Mouse (Mus musculus): ENCODE measurements at regions not wholly inside any gene's neighbourhood (a gene's known extent, or its start where the extent isn't known, plus 50 kb on each side); places are given as distances from the start of the nearest gene placed in this dataset.

- no peak for DNase-seq (ENCODE audit: low spot score)
These were observed 239.9 kb downstream of the Fam173b start for GRCm38 (mm10) chr15:31841519-31841918.

DNA sequence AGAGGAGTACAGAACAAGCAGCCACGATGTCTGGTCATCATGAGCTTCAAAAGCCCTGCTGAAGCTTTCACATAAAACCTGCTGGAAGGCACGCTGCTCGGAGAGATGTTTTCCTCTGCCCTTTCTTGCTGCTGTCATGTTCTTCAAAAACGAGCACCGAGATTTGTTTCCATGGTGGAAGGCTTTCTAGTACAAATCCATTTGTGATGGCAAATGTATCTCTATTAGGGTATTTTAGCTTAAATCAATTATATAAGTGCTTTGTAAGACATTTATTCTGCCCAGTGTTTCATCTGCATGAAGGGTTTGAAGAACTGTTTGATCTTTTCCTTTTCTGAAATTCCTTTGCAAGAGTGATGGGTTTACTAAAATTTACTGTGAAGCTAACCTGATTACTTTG is 253.1 kb downstream of the Fam173b start:
- DNase-seq (ENCODE audit: low spot score) = no peak

- no peak for DNase-seq (ENCODE audit: low spot score)
These were observed 253.5 kb downstream of the Fam173b start for GRCm38 (mm10) chr15:31855188-31855587.

GRCm38 (mm10) chr15:31869100-31869499 is 267.4 kb downstream of the Fam173b start:
- no peak for DNase-seq (ENCODE audit: low spot score)

GRCm38 (mm10) chr15:31869673-31870417 is 268.2 kb downstream of the Fam173b start:
- no peak for DNase-seq (ENCODE audit: low spot score)

DNA sequence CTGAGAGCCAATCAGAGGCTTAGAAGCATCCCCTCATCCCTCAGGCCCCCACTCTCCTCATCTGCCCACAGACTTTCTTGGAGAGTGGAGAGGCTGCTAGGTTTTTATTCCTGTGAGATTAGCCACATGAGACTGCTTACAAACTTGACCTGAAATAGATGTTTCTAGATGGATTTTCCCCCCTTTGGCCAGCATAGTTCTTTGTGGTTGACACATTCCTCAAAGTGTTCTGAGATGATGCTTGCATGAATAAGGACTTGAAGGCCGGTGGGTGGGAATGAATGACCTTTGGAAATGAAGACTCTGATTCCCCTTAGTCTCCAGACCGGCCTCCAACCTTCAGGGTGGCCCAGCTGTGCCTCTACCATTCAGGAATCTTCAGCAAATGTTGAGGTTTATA is 273.8 kb downstream of the Fam173b start:
- DNase-seq (ENCODE audit: low spot score) = no peak

DNA sequence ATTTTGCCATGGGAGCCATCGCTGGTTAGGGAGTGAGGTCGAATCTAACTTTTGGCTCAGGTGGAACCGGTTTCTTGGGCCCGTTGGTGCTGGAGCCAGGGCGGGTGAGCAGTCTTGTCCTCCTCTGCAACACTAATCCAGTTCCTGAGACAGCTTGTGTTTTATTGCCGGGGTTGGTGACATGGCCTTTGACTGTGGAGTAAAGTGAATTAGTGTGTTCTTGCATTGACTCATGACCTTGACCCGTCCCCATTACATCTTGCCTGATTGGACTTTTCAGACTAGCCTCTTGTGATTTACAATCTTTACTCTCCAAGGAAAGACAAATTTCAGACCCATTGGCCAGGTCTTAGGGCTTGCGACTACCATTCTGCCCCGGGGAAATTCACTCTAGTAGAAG is 278.8 kb downstream of the Fam173b start:
- DNase-seq (ENCODE audit: low spot score) = no peak

GRCm38 (mm10) chr15:31882331-31882730 is 280.7 kb downstream of the Fam173b start:
- no peak for DNase-seq (ENCODE audit: low spot score)

DNA sequence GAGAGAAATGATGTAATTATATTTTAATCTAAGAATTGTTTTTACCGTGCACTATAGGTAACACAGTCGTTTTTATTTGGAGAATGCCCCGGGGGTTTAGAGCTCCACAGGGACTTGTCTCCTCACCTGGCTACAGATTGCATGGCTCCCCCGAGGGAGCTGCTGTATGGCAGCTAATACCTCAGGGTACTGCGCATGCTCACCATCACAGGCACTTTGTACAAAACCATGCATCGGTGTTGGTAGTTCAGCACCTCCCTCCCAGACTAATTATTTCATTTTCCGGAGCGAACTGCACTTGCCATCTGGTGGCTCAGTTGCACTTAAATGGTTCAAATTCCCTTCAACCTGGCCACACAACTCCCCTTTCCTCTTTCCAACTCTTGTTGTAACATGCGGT is 281.9 kb downstream of the Fam173b start:
- no peak for DNase-seq (ENCODE audit: low spot score)

DNA sequence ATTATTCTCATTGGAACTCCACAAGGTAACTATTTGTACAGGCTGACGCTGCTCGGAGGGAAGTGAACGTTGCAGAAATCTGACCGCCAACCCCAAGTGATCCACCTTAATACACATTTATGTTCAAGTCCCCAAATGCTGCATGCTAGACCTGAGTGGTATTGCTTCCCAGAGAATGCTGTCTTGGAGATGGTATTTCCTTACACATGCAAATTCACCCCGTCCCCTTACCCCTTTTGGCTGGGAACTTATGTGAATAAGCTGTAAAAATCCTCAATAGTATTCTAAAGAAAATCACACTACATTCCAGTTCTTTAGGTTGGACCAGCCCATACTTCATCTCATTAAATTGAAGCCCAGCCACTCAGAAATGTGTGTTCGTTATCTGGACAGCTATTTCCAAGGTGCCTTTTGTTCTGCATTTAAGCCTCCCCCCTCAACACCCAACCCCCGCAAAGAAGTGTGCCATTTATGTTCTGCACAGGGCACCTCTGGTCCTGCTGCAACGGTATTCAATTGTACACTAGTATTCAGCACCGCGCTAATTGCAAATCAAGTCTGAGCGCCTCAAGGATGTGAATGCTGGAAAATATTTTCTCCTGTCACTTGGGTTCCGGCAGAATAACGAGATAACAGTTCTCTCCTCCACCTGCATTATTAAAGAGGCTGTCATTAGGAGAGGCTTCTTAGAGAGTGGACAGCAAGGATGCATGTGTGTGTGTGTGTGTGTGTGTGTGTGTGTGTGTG is 278.0 kb upstream of the Tas2r119 start:
- DNase-seq (ENCODE audit: low spot score) = no peak

DNA sequence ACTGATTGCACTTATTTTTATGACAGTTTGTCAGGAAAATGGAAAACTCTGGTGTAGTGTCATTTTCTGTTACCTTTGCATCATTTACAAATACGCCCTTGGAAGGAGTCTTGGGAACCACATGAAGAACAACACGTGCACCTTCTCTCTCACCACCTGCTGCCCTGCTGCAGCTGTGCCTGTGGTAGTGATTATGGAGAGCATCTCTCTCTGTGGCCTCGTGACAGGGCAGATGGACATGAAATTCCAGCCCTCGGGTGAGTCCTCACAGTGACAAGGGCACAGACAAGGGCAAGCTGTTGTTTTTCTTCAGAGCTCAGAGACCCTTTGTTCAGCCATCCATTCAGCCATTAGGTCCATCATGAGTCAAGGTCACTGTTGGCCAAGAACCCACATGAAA is 276.8 kb upstream of the Tas2r119 start:
- DNase-seq (ENCODE audit: low spot score) = no peak

DNA sequence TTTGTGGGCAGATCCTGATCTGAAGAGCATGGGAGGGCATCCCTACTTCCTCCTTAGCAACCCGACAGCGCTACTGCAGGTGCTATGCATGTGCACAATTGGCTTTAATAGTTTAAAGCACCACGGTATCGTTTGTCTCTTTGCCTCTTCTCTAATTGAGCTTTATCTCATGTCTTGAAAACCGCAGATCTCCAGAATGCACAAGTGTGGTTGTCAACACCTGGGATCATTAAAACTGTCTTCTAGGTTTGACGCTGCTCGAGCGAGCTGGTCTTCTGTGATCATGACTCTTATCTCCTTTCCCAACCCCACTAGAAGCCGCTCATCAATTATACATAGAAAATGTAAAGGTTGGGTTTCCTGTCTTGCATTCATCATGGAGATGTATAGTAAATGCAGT is 268.7 kb upstream of the Tas2r119 start:
- DNase-seq (ENCODE audit: low spot score) = no peak

DNA sequence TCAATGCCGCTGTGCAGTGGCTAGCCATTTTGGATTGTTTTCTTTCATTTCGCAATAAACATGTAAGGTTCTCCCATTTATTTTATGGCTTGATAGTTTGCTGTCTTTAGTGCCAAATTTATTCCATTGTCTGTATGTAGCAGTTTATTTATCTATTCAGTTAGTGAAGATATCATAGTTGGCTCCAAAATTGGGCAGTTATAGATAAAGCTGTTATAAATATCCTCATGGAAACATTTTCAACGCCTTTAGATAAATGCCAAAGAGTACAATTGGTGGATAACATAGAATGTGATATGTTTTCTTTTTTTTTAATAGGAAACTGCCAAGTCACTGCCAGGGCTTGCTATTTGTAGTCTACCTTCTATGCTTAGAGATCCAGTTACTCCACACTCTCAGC is 265.1 kb upstream of the Tas2r119 start:
- no peak for DNase-seq (ENCODE audit: low spot score)

- no peak for DNase-seq (ENCODE audit: low spot score)
These were observed 255.6 kb upstream of the Tas2r119 start for GRCm38 (mm10) chr15:31921485-31921884.

DNA sequence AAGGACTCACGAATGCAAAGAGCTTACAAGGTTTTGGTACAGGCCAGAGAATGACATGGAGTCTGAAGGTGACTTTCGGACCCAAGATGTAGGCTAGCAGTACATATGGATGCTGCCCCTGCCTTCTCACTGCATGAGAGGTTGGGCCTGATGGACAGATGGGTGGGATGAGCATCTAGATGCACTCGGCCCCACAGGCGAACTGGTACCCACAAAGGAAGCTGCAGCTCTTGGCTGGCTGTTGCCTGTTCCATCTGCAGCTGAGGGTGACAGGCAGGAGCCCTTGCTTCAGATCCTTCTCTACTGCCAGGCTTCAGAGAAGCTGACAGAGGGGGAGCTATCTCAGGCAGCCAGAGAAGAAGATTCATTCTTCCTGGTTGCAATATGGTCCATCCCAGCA is 216.8 kb upstream of the Tas2r119 start:
- DNase-seq (ENCODE audit: low spot score) = no peak

DNA sequence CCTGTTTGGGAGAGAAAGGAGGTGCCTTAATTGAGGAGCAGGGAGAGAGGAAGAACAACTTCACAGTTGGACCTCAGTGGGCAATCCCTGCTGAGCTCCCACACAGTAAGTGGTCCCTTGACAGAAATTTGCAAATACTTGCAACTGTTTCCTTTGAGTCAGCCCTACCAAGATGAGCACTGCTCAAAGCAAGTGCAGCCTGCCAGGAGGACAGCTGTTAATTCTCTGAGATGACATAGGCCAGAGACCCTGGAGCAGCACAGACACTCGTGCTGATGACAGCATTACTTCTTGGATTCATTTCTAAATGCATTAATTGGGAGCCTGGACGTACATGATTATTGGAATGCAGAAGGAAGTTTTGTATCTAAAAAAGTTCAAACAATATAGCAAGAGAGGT is 215.1 kb upstream of the Tas2r119 start:
- no peak for DNase-seq (ENCODE audit: low spot score)

DNA sequence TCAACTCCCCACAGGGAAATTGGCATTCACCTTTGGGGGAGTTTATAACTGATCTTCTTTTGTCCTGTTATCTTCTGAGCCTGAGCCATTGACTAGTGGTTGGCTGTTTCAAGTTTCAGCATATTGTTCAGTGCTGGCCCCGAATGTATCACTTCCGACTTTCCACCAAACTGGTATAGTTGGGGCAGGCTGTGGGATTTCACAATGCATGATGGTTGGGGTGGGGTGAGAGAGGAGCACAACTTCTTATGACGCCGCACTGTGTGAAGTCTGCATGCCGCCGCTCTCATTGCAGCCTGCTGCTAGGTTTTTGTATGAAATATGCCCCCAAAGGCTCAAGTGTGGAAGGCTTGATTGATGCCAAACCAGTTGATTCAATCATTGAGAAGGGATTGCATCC is 212.2 kb upstream of the Tas2r119 start:
- DNase-seq (ENCODE audit: low spot score) = no peak

DNA sequence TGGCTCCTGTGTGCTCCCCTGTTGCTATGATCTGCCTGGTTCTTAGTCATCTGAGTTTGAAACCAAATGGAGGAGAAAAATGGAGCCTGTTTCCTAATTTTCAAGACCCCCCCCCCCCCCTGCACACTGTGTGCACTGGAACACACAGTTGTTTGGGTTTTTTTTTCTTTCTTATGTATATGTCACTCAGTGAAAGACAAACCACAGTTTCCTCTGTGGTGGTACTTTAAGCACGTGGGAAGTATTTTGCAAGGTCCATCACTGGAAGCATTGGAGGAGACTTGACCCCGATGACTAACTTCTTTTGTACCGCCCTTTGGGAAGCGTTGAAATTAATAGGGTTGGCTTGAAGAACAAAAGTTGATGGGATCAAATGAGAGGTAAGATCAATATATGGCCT is 211.5 kb upstream of the Tas2r119 start:
- no peak for DNase-seq (ENCODE audit: low spot score)

GRCm38 (mm10) chr15:31972891-31973290 is 204.2 kb upstream of the Tas2r119 start:
- no peak for DNase-seq (ENCODE audit: low spot score)

GRCm38 (mm10) chr15:31973889-31974288 is 203.2 kb upstream of the Tas2r119 start:
- DNase-seq (ENCODE audit: low spot score) = no peak

DNA sequence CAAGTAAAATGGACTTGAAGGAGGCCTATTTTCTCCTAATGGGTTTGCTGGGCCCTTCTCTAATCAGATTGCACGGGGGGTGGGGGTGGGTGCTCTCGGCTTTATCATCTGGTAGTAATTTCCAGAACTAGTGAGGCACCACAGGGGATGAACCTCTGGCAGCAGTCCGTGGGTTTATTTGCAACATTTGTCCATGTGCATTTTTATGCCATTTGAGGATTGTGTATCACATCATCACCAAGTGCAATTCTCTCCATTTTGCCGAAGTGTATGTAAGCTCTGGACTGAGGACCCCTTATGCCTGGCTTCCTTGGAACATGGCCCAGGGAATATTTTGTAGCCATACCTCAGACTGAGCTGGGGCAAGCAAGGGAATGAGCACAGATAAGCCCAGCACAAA is 200.6 kb upstream of the Tas2r119 start:
- DNase-seq (ENCODE audit: low spot score) = no peak

DNA sequence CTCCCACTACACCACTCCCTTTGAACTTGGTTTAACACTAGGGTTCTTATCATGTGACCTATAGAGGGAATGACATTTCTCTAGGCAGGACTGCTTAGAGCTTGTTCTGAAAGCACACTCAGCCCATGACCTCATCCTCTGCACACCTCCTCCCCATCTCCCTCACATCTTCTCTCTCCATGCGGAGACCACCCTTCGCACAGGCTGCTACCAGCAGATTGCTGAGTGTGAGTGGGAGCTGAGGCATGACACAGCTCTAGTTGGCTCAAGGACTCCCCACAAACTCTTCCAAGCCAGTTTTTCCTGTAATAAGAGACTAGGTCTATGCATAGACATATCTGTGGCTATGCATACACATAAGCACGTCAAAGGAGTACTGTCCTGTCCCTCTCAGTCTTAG is 199.5 kb upstream of the Tas2r119 start:
- DNase-seq (ENCODE audit: low spot score) = no peak

DNA sequence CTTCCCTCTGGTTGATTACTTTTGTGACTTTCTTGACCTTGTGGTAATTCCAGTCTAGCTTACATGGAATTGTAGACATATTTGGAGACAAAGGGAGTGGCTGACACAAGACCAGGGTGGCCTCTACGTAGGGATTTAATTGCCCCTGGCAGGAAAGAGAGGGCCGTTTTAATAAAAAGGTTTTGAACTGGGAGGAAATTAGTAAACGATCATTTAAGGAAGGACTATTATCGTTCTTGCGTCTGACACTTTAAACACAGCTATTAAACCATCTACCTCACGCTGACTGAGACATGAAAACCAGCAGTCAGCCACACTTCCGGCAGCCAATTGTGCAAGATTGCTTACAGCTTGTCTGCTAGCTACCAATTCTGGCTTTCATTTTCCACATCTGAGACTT is 197.1 kb upstream of the Tas2r119 start:
- DNase-seq (ENCODE audit: low spot score) = no peak

DNA sequence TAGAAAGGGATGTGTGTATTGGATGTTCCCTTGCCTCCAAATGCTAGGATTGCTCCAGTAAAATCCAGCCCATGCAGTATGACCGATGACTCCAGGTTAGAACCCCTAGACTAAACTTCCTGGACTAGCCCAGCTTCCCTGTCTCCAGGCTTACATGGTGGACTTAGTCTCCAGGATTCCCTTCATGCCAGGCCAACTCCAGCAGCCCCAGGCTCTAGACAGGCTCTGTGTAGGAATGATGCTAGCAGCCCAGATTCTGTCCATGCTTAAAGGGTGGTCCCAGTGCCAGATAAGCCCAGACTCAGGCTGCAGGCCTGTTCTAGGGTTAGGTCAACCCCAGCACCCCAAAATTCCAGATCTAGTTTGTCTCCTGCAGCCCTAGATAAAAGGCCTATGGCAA is 196.3 kb upstream of the Tas2r119 start:
- DNase-seq (ENCODE audit: low spot score) = no peak

Data from ovary, postnatal 14 days (tissue).